Mouse (Mus musculus): ENCODE results near the gene Cecr2. TPM values are rescaled to one million over a fixed set of nuclear protein-coding genes. Genes with fewer than 3 reads are reported as not detected.
"Not testable (repeated sequence)": the region's sequence is repeated elsewhere in the genome, so short reads cannot be mapped to it uniquely, and the experiment has no call there.

Gene Cecr2
- total RNA-seq, 1 experiment from 2014 or later: 0.50 TPM

DNA sequence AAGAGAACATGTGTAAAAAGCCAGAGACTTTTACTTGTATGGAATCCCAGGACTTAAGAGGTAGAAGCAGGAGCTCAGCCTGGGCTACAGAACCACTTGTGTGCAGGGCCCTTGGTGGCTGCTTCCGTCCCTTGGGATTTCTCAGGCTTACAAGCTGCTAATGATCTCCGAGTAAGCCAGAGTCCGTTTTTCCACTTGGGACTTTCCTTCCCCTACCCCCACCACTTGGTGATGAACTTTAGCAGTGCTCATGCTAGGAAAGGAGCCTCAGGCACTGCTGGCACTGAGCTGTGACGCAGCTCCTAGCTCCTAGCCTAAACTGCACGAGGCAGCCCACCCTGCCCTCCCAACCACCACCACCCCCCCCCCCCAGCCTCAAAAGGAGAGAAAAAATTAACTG is 124.5 kb downstream of the Cecr2 start:
- ATAC-seq (replicated peaks in 1 of 2; ENCODE audit: insufficient read depth in 1 of 2, low FRiP score in 2 of 2, low TSS enrichment in 1 of 2, low read depth in 1 of 2, poor library complexity in 2 of 2, severe bottlenecking in 2 of 2): no peak

DNA sequence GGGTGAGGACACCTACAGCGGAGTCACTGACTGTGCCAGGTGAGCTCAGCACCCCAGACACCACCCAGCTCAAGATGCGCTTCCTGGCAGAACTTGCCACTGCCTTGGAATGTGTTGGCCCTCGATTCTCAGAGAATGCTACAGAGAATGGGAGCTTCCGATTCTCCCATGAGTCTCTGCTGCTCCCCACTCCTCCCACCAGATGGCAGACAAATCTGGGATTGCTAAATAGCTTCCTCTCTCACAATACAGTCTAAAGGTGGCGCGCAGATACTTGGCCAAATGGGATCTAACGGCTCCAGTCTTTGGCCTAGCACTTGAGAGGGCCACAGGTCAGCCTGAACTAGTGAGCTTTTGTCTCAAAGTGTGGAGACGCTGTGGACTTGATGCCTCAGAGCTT is 126.8 kb downstream of the Cecr2 start:
- no peak for ATAC-seq (replicated peaks in 1 of 2; ENCODE audit: insufficient read depth in 1 of 2, low FRiP score in 2 of 2, low TSS enrichment in 1 of 2, low read depth in 1 of 2, poor library complexity in 2 of 2, severe bottlenecking in 2 of 2)

DNA sequence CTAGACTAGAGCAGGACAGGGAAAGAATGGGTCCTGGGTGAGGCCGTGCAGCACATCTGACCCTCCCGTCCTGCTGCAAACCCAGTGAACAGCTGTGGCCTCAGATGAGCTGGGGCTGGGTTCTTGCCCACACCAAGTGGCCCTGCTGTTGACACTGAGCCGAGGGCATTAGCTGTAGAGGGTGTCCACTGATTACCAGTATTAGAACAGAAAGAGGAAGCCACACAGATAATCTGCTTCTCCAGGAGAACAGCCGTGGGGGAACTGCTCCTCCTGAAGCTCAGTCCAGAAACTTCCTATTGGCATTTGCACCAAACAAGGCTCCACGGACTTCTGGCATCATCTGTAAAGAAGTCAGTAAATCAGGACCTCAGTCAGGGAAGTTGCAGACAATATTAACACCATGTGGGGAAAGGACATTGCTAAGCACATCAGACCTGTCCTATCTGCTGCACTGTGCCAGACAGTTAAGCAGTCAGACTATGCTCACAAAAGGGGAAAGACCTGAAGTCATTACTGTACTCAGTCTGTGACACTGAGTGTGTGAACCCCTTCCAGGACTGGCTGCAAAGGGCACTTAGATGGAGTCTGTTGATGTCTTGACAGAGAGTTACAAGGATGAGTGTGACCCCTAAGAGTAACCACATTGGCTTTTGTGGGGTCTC is 129.4 kb downstream of the Cecr2 start:
- ATAC-seq (replicated peaks in 1 of 2; ENCODE audit: insufficient read depth in 1 of 2, low FRiP score in 2 of 2, low TSS enrichment in 1 of 2, low read depth in 1 of 2, poor library complexity in 2 of 2, severe bottlenecking in 2 of 2): no peak

DNA sequence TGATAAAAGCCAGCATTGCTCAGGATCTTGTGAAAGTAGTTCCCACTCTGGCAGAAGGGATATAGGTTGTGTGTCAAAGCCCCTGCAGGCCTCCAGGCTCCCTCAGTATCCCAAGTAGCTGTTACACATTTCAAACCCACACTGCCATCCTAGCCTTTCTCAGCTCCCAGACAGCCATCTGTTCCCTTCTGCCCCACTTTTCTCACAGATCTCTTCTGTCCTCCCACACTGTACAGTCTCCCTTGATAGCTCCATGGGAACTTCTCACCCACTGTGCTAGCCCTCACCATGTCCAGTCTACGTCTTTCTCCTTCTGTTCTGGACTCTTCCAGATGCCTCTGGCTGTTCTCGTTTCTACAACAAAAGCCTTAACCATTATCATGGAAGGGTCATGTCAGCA is 129.9 kb downstream of the Cecr2 start:
- ATAC-seq (replicated peaks in 1 of 2; ENCODE audit: insufficient read depth in 1 of 2, low FRiP score in 2 of 2, low TSS enrichment in 1 of 2, low read depth in 1 of 2, poor library complexity in 2 of 2, severe bottlenecking in 2 of 2): no peak

DNA sequence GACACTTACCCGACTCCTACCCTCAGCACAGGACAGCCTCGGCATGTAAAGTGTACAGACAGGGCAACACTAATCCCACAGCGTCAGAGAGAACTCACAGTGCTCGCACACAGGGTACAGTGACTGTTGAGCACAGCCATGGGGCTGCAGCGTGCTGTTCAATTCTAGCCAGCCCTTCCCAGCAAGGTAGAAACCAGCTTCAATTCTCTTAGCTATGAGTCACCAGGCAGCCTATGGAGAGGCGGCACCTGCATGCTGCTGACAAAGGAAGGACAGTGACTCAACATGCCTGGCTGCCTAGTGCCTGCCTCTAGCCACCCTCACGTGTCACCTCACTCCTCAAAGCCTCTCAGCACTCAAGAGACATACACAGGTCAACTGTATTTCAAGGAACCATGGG is 131.8 kb downstream of the Cecr2 start:
- ATAC-seq (replicated peaks in 1 of 2; ENCODE audit: insufficient read depth in 1 of 2, low FRiP score in 2 of 2, low TSS enrichment in 1 of 2, low read depth in 1 of 2, poor library complexity in 2 of 2, severe bottlenecking in 2 of 2): no peak

DNA sequence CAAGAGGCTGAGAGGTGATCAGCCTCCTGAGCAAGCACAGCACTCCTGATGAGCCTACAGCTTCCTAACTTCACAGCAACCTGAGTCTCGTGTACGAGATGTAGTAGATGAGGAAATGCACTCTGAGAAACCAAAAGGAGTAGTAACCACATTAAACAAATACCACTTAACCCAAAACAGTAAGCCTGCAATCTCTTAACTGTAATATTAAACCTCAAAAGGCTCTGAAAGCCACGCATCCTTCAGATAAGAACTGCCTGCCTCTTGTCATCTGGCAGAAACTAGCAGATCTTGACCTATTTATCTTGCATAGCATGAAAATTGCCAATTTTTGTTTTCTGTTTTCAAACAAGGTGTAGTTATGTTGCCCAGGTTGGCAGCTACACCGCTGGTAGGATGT is 132.7 kb downstream of the Cecr2 start:
- ATAC-seq (replicated peaks in 1 of 2; ENCODE audit: insufficient read depth in 1 of 2, low FRiP score in 2 of 2, low TSS enrichment in 1 of 2, low read depth in 1 of 2, poor library complexity in 2 of 2, severe bottlenecking in 2 of 2): no peak

DNA sequence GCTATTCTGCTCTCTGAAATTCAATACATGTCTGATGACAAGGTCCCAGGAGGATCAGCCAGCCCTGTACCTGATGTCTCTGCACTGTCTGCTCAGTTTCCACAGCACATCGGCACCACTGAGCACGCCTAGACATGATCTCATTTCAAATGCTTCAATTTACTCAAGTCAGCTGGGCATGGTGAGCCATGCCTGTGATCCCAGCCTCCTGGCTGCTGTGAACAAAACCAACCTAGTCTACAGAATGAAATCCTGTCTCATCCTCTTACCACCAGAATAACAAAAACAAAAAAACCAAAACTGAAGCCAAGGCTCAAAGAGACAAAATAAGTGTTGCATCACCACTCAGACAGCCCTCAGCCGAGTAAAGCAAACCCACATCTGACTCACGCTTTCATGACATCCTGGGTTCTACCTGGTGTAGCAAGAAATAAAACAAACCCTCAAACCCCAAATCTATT is 133.4 kb downstream of the Cecr2 start:
- ATAC-seq (replicated peaks in 1 of 2; ENCODE audit: insufficient read depth in 1 of 2, low FRiP score in 2 of 2, low TSS enrichment in 1 of 2, low read depth in 1 of 2, poor library complexity in 2 of 2, severe bottlenecking in 2 of 2): no peak

DNA sequence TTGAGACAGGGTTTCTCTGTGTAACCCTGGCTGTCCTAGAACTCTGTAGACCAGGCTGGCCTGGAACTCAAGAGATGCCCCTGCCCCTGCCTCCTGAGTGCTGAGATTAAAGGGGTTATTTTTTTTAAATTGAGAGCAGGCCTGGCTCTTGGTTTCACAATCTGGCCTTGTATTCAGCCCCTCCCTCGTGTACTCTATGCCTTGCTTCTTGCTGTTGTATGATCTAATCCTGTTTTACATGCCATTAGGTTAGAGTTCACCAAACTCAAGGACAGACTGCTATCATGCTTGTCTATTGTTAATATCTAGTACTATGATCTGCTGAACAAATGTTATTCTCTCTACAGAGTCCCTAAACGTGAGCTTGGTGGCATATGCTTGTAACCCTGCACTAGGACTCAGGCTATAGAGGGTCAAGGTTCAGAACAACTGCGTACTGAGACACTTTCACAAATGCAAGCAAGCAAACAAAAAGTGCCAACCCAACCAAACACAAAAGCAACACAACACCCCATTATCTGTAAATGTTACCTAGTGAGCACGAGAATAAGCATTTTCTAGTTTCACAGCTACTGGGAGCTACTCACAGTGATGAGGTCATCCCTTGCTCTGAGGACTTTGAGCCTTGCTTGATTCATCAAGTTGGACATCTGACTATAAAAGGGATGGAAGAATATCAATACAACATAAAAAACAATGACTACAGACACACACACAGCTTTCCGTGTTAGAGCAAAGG is 141.0 kb downstream of the Cecr2 start:
- no peak for ATAC-seq (replicated peaks in 1 of 2; ENCODE audit: insufficient read depth in 1 of 2, low FRiP score in 2 of 2, low TSS enrichment in 1 of 2, low read depth in 1 of 2, poor library complexity in 2 of 2, severe bottlenecking in 2 of 2)

DNA sequence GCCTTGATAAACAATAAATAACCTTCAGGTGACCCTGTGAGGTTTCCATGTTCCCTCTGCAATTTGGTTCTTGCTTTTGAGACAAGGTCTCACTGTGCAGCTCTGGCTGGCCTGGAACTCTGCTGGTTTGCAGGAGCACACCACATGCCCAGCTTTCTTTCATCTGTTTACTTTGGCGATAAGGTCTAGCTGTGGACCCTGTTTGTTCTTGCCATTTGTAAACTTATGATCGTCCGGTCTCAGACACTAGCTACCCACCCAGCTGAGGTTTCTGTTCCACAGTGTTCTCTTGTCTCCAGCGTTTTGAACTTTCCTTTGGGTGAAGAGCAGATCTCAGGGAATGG is 141.5 kb downstream of the Cecr2 start:
- ATAC-seq (replicated peaks in 1 of 2; ENCODE audit: insufficient read depth in 1 of 2, low FRiP score in 2 of 2, low TSS enrichment in 1 of 2, low read depth in 1 of 2, poor library complexity in 2 of 2, severe bottlenecking in 2 of 2): no peak

DNA sequence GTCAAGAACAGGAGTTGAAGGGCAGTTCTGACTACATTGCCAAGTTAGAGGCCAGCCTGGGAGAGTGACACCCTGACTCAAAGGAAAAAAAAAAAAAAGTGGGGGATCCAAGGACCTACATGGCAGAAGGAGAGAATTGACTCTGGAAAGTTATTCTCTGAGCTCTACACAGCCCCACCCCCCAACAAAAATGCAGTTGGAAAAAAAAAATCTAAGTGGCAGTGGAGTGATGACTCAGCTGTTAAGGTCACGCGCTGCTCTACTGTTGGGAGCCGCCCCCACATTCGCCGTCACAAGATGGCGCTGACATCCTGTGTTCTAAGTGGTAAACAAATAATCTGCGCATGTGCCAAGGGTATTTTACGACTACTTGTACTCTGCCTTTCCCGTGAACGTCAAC is 145.8 kb downstream of the Cecr2 start:
- ATAC-seq (replicated peaks in 1 of 2; ENCODE audit: insufficient read depth in 1 of 2, low FRiP score in 2 of 2, low TSS enrichment in 1 of 2, low read depth in 1 of 2, poor library complexity in 2 of 2, severe bottlenecking in 2 of 2): not testable (repeated sequence)

DNA sequence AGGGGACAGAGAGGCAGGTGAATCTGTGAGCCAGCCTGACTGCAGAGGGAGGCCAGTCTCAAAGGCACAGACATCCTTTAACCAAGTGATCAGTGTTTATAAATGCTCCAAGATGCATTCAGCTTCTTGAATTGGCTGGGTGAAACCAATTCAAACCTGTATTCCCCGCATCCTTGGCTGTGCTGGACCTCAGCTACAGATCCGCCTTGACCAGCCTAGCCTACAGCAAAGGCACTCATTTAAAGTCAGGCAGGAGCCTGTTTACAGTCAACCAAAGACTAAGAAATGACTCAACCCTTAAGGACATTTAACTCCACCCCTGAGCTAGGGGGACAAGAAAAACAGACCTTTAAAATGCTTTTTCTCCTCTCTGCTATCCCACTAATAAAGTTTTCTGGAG is 153.1 kb downstream of the Cecr2 start:
- ATAC-seq (replicated peaks in 1 of 2; ENCODE audit: insufficient read depth in 1 of 2, low FRiP score in 2 of 2, low TSS enrichment in 1 of 2, low read depth in 1 of 2, poor library complexity in 2 of 2, severe bottlenecking in 2 of 2): no peak

DNA sequence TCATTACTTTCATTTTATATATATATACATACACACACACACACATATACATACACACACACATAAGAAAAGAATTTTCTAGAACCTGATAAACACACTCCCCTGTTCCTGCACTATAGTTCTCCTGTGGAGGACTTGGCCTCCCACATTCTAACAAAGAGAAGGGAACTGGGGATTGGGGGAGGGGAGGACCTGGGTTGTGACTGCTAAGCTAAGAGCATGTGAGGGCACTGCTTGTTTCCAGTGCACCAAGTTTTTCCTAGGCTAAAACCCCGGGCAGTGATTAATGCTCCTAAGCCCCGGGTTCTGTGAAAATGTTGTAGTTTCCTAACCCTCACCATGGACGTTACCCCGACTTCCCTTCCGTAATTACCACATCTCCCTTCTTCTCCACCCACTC is 154.0 kb downstream of the Cecr2 start:
- no peak for ATAC-seq (replicated peaks in 1 of 2; ENCODE audit: insufficient read depth in 1 of 2, low FRiP score in 2 of 2, low TSS enrichment in 1 of 2, low read depth in 1 of 2, poor library complexity in 2 of 2, severe bottlenecking in 2 of 2)

Other genes with a start within 250 kb of the Cecr2 start
- gene Il17ra, start 203.1 kb upstream of the Cecr2 start, total RNA-seq (2017): 44.6 and 77.6 TPM in 2 replicates
- gene Tmem121b, start 172.6 kb upstream of the Cecr2 start, total RNA-seq (2017): 1.1 and 2.8 TPM in 2 replicates
- 11.9 and 17.4 TPM in 2 replicates for gene Hdhd5, start 135.1 kb upstream of the Cecr2 start, total RNA-seq (2017)
- 0.44 TPM in 1 of 2 replicates, not detected in the other for gene Slc25a18, start 107.2 kb downstream of the Cecr2 start, total RNA-seq (2017)
- 115 and 128 TPM in 2 replicates for gene Atp6v1e1, start 156.4 kb downstream of the Cecr2 start, total RNA-seq (2017)
- 19.6 and 30.1 TPM in 2 replicates for gene Bcl2l13, start 169.8 kb downstream of the Cecr2 start, total RNA-seq (2017)